Mouse (Mus musculus): ENCODE measurements at regions not wholly inside any gene's neighbourhood (a gene's known extent, or its start where the extent isn't known, plus 50 kb on each side); places are given as distances from the start of the nearest gene placed in this dataset.

GRCm38 (mm10) chr2:8825406-8825805 lies 1055.6 kb upstream of the 4930412O13Rik start:
- H3K9me3 ChIP-seq (replicated peaks; ENCODE audit: low read length), result no peaks in the 10 kb centered on the region
- 56% methylated on average over 2 of the region's 2 CpGs for WGBS

More at GRCm38 (mm10) chr2:8825406-8825805, 1055.6 kb upstream of the 4930412O13Rik start:
- peak; percentile 61 for DNase-seq (ENCODE audit: low spot score)
- H3K4me2 ChIP-seq (ENCODE audit: low read length), result no peak overlapping the region
- no peaks in the 10 kb centered on the region for H3K4me1 ChIP-seq (replicated peaks; ENCODE audit: insufficient read depth, low read length)
- TF ChIP-seq CTCF (IDR thresholded peaks at IDR 0.05; ENCODE audit: low read depth), result no peak
- no peak overlapping the region for H3K4me3 ChIP-seq (replicated peaks; ENCODE audit: low read depth, low read length)
- H3K27ac ChIP-seq, result no peak overlapping the region
- no peak overlapping the region for H3K9ac ChIP-seq (ENCODE audit: low read depth, low read length)
- ATAC-seq (replicated peaks; ENCODE audit: low FRiP score, low read depth), result no peak
- no peaks in the 10 kb centered on the region for H3K36me3 ChIP-seq (ENCODE audit: insufficient read depth, low read length)
- no peaks in the 10 kb centered on the region for H3K27me3 ChIP-seq (ENCODE audit: insufficient read depth, low read length)
